Mouse (Mus musculus): ENCODE data around the gene Tbc1d32.
"Not testable (repeated sequence)": the region's sequence is repeated elsewhere in the genome, so short reads cannot be mapped to it uniquely, and the experiment has no call there.

Tbc1d32 gene

DNA sequence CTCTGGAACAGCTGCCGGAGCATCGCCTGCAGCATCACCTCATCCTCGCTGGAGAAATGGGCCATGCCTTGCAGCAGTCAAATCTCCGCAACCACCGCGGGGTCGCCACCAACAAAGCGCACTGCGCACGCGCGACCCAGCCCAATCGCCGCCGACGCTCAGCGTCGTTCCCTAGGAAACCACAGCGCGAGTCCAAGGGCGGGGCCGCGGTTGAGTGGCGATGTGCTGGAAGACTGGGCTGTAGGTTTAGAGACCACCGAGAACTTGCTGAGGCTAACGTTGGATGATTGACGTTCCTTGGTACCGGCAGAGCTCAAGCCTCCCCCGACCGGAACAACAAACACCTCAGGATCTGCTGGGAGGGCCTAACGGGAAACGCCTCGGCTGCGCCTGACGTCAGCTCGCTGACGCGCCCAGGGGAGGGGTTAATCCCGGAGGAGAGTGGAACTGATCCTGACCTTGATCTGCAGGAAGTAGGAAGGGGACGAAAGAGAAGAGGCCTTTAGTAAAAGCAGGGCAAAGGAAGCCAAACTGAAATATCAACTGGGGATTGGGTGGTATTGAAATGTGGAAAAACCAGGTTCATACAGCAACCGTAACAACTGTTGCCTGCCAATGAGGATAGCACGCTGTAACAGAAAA is at the start of gene Tbc1d32:
Tbc1d32 (minus strand) TSS at position 122 of the 642 bp plus-strand sequence.
- peak; percentile 85 to 92 for DNase-seq (ENCODE audit: low spot score in 2 of 2)

DNA sequence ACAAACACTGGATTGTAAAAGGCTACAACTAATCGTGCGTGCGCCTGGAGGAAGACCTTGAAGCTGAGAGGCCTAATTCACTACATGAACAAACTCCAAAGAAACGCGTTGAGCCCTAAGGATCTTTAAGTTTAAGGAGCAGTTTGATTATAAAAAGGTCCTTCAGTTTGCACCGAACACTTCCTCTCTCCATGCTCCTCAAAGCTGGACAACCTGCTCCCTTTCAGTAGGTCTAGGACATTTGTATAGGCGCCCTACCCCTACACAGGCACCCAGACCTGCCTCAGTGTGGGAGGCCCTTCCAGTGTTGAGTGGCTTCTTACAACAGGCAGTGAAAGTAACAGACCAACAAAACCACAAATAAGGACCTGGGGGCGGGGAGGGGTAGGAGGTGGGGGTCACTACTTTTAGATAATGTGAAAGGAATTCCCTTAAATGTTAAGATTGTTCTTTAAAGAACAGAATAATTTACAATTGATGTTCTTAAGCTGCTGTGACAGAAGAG is 666 bp downstream of the Tbc1d32 start:
- DNase-seq (ENCODE audit: low spot score in 2 of 2): peak in 1 of 2 experiments; percentile 6

DNA sequence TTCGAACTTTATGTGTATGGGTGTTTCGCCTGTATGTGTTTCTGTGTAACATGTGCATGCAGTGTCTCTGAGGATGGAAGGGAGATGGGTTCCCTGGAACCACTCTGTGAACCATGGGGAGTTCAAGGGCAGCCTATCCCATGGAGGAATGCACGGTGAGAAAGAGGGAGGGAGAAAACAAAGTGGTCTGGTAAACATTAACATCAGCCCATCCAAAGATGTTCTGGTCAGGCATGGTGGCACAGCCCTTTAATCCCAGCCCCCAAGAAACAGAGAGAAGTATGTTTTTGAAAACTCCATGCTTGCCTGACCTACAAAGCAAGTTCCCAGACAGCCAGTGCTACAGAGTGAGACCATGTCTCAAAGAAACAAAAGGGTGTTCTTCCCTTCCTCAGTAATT is 12.7 kb downstream of the Tbc1d32 start:
- no peak for DNase-seq (ENCODE audit: low spot score in 2 of 2)

DNA sequence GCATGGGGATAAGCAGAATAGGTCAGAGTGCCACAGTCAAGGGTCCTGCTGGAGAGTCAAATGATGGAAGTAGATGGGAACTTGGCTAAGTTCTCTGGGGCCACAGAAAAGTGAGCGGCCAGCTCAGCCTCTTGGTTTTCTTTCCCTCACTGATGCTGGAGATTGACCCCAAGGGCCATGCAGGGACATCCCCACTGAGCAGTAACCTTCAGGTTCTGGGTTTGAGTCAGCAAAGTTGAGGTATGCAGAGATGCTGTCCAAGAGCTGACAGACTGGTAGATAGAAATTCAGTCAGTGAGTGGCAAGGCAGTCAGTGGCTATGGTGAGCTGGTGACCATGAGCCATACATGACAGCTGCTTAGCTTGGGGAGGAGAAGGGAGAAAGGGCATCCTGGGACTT is 18.1 kb downstream of the Tbc1d32 start:
- no peak for DNase-seq (ENCODE audit: low spot score in 2 of 2)

DNA sequence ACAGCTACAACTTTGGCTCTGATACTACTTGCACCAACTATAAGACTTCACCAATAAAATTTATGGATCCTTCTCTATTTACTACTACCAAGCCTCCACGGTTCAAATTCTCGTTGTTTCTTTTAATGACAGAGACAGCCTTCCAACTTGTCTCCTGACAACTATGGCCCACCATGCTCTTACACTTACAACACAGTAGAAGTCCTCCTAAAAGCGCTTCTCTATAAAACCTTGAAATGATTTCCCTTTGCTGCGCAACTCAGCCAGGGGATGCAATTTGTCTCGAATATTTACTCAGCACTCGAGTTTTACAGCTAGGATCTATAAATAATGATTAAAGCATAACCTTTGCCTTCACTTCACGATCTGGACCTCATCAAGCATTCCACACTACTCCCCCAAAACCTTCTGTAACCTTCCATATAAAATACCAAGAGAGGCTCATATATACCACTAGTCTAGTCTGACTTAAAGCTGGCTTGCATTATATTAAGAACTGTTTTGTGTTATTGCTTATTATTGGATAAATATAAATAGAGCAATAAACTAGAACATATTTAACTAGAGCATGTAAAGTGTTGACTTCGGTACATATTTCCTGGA is 21.6 kb downstream of the Tbc1d32 start:
- DNase-seq (ENCODE audit: low spot score in 2 of 2): no peak

DNA sequence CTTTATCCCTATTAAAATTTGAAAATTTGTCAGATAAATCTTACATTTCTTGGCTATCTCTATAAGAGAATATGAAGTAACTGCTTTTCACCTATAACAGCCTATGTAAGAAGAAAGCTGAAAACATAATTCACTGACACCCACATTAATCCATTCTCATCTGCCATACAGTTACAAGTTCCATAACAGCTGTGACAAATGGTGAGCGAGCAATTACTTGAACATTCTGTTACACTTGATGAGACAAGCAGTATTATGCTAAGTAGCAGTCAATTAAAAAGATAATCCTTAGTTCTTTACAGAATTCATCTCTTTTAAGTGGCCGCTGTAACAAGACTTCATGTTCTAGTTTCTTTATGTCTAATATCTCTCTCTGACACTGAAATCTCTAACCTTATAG is 24.1 kb downstream of the Tbc1d32 start:
- no peak for DNase-seq (ENCODE audit: low spot score in 2 of 2)

DNA sequence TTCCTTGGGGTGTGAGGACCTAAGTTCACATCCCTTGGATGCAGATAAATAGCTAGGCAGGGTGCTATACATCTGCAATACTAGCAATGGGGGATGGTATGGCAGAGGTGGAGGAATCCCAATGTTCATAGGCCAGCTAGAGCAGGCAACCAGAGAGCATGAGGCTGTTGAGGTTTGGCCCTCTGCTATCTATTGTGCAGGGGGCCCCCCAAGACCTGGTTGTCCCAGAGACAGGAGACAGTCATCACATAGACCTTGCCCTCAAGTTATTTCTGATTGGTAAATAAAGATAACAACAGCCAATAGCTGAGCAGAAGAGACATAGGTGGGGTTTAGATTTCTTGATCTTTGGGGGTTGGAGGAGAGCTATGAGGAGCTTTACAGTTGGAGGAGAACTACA is 28.6 kb downstream of the Tbc1d32 start:
- no peak for DNase-seq (ENCODE audit: low spot score in 2 of 2)

DNA sequence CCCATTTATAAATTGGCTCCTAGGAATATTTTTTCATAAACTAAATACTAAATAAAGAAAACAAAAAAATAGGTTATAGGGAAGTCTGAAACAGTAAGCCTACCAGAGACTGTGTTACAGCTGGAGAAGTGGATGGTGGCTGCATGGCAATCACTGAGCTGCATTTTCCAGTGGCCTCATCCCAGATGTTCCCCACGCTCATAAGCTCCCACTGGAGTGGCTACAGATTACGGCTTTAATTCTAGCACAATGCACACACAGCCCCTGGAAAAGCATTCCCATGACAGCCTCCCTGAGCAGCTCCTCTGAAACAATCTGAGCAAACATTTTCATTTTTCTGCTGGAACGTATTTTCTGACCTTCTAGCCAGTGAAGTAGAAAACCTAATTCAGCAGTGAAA is 29.8 kb downstream of the Tbc1d32 start:
- DNase-seq (ENCODE audit: low spot score in 2 of 2): no peak

DNA sequence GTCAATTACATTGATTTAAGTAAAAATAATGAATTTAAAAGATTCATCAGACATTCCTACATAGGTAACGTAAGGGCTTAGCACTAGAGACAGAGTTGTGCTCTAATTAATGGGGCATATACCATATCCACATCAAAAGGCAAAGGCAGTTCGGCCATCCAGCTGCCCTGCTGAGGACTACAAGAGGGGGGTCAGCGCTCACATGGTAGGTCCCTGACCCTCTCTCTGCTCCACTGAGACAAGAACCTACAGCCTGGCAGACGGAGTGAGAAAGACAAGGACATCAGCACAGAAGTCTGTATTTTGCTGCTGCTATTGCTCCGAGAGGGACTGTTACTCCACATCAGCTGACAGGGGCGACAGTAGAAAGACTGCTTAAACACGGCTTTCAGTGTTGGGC is 34.2 kb downstream of the Tbc1d32 start:
- no peak for DNase-seq (ENCODE audit: low spot score in 2 of 2)

DNA sequence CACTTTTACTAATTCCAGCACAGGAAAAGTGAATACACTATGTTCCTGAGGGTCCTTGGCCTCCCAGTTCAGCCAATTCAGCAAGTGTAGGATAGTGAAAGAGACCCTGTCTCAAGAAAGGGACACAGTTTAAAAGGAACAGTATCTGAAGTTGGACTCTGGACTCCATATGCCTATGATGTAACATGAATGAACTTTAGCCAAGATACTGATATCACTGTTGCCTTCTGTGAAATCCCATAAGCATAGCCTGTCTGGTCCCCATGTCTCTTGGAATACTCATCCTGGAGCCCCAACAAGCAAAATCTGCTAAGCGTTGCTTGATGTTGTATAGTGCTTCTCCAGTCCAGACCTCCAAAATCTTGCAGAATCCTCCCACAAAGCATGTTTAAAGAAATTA is 46.8 kb downstream of the Tbc1d32 start:
- DNase-seq (ENCODE audit: low spot score in 2 of 2): no peak

DNA sequence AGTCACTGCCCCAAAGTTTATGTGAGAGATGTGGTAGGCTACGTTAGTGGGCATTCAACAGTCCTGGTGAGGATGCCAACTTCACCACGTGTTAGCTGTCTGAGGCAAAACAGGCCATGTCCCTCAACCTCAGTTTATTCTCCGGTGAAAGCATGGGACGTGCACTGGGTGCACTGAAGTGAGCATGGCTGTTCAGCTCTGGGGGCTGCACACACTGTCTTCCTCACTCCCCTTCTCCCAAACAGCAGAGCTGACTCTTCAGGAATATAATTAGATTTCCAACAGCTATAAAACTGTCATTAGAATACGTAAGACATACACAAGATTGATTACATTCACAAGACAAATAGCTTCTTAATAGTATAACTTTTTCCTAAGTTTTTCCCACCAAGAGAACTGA is 55.3 kb downstream of the Tbc1d32 start:
- DNase-seq (ENCODE audit: low spot score in 2 of 2): no peak

DNA sequence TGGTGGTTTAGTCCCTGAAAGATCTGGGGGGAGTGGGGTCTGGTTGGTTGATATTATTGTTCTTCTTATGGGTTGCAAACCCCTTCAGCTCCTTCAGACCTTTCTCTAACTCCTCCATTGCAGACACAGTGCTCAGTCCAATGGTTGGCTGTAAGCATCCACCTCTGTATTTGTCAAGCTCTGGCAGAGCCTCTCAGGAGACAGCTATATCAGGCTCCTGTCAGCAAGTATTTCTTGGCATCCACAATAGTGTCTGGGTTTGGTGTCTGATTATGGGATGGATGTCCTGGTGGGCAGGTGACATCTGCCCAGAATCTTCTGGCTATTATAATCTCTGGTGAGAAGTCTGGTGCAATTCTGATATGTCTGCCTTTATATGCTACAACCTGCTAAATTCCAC is 60.8 kb downstream of the Tbc1d32 start:
- not testable (repeated sequence) for DNase-seq (ENCODE audit: low spot score in 2 of 2)

DNA sequence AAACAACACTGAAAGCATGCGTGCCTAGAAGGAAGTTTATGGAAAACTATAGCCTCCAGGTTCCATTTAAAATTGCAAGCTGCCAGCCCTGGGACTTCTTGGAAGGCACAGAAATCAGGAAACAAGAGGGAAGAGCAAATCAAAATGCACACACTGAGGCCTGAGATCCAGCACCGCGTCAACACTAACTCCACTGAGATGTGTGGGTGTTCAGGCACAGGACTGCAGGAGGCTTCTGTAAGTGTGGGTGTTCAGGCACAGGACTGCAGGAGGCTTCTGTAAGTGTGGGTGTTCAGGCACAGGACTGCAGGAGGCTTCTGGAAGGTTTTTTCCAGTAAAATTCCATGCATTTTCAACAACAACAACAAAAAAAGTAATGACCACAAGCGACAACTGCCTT is 62.7 kb downstream of the Tbc1d32 start:
- no peak for DNase-seq (ENCODE audit: low spot score in 2 of 2)

DNA sequence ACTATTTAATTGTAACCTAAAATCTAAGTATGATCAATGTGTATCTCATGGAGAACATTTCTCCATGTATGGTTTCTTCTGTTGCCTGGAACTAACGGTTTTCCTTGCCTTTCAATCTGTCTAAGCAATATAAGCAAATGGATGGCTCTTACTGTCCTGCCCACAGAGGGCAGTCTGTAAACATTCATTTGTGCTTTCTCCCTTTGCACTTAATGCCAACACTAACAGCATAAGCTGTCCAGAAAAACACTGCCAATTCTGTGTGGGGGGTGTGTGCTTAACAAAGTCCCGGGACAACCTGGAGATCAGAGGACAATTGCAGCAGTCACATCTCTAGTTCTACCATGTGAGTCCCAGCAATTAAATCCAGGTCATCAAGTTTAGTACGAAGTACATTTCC is 64.1 kb downstream of the Tbc1d32 start:
- DNase-seq (ENCODE audit: low spot score in 2 of 2): no peak

DNA sequence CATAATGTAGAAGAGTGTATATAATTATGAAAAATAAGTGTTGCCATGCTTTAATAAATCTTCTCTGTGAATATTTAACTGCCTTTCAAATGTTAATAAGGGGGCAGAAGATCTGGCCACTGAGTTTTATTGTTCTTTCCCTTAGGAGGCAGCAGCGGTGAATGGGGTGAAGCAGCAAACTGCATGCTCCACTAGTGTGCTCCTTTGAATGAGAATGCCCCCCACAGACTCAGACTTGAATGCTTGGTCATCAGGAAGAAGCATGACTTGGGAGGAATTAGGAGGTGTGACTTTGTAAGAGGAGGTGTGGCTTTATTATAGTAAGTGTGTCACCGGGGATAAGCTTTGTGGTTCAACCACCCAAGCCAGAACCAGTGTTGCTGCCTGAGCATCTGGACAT is 69.7 kb downstream of the Tbc1d32 start:
- no peak for DNase-seq (ENCODE audit: low spot score in 2 of 2)

DNA sequence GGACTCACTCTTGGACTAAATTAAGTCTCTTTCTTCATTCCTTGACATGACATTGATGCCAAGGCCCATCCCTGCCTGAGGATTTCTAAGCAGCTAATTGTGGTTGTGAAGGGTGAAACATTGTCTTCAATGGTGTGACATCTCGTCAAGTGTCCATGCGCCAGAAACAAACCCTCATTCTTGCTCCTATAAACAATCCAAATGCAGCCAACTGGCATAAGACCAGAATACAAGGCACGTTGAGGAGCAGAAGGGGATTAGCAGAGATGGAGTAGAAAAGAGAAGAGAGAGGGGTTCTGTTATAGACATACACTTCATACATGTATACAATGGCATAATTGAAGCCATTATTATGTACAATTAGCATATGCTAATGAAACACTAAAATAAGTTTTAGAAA is 70.3 kb downstream of the Tbc1d32 start:
- no peak for DNase-seq (ENCODE audit: low spot score in 2 of 2)

DNA sequence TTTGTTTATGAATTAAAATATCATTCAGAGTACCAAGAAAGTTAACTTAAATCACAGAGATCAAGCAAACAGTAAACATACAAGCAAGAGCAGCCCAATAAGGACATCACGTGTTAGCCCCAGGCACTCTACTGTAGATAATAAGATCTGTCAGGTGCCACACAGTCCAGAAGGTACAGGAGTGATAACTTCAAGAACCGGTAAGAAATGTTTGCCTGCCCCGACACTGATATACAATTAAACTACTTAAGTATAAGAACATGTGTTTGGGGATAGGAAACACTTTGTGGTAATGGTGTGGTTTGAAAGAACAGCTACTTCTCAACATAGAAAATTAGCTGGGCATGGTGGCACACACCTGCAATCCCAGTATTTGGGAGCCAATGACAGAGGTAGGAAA is 71.5 kb downstream of the Tbc1d32 start:
- no peak for DNase-seq (ENCODE audit: low spot score in 2 of 2)

DNA sequence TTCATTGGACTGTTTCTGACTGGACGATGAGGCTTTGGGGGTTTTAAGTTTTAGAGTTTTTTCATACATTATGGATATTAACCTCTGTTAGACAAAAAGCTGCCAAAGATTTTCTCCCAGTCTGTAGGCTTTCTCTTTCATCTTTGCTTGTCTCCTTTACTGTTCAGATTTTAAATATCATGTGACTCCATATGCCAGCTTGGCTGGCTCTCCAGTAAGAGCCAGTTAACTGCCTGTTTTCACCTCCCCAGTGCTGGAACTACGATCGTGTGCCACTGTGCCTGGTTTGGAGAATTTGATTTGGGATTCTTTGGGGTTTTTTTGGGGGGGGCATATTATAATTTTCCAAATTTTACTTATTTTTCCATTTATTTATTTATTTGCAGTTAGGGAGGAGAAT is 79.6 kb downstream of the Tbc1d32 start:
- DNase-seq (ENCODE audit: low spot score in 2 of 2): no peak

DNA sequence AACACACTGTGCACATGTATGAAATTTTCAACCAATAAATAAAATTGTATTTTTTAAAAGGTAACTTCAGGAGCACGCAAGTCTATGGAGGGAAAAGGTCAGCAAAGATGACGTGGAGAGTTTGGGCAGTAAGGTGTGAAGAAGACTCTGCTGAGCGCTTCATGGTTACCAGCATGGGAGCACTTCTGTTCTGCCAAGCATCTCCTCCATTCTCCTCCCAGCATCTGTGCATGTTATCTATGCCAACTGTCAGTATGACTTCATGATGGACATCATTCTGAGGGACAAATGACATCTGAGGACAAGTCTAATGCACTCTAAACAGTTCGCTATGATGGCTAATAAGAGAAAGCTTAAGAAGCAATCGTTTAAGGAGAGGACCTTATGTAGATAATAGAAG is 91.3 kb downstream of the Tbc1d32 start:
- DNase-seq (ENCODE audit: low spot score in 2 of 2): no peak

DNA sequence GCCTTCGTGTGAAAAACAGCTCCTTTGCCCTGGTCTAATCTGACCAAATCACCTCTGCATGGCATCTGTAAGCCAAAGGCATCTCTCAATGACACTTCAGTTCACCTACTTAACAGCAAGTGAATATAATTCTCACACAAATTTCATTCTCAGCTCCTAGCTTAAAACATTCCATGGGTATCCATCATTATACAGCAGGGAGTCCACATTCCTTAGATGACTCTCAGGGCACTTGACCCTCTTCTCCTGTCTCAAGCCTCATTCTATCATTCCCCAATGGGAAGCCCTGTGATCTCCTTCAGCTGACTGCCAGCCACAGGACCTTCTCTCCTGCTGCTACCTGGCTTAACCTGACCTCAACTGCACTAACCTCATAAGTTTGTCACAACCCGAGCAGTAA is 98.8 kb downstream of the Tbc1d32 start:
- DNase-seq (ENCODE audit: low spot score in 2 of 2): no peak

DNA sequence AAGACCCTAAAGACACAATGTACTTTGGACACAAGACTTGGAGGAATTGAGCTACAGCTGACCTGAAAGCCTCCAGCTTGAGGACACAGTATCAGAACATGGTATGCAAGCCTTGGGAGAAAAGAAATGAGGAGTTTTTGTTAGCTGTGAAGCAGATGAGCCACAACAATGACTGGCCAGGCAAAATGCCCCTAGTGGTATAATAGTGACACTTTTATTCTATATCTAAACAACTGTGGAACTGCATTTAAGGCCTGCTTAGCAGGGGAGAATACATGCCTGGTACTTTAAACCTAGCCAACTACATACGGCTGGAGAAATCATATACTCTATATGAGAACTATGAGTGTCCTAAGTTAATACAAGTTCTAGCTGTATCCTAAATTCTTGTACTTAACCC is 101.5 kb downstream of the Tbc1d32 start:
- DNase-seq (ENCODE audit: low spot score in 2 of 2): no peak

DNA sequence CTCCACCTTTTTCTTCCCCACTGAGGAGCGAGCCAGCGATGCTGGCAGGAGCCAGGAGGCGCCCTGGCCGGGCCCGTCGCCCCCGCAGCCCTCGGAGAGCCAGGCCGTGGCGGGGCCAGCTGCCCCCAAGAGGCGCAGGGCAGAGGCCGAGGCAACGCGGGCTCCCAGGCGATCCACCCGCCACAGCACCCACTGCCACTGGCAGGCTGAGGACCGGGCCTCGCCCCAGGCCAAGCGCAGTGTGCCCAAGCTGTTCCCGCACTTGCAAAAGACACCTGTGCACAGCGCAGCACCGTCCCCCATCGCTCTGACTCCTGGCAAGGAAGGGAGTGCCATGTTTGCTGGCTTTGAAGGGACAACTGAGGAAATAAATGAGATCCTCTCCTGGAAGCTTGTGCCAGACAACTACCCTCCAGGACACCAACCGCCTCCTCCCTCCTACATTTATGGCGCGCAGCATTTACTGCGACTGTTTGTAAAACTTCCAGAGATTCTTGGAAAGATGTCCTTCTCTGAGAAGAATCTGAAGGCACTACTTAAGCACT is 112.8 kb downstream of the Tbc1d32 start:
- DNase-seq (ENCODE audit: low spot score in 2 of 2): peak; percentile 40 to 42

DNA sequence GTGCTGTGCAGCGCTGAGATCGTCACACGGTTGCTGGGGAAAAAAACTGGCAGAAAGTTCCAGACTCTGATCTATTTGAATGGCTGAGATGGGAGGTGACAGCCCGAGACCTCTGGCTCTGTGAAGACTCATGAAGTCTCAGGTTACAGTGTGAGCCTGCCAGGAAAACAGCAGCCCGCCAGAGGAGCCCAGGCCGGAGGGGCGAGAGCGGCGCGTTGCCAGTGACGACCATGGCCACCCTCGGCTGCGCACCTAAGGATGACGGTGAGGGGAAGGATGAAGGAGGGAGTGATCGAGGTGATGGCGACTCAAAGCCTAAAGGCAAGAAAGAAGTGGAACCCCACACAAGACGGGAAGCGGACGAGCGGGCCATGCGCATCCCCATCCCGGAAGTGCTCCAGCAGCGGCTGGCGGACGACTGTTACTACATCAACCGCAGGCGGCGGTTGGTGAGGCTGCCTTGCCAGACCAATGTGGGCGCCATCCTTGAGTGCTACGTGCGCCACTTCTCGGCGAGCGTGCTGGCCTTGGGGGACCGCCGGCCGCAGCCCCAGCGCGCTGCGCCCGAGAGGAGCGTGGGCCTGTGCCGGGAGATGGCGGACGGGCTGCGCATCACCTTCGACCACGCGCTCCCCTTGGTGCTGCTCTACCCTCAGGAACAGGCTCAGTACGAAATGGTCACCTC is 113.4 kb downstream of the Tbc1d32 start:
- DNase-seq (ENCODE audit: low spot score in 2 of 2): peak; percentile 54 to 72

Measured in frontal cortex, postnatal 10 days (tissue).